Mouse (Mus musculus) cerebellum, adult 2 months (tissue): ENCODE data around the gene Tacr2.

Experiments used
- CTCF ChIP-seq: fragments of 200-500 bp; IDR thresholded peaks from 2 replicates; pipeline ENCODE4 v1.5.1; 2011; ENCODE audit warnings: low read depth, mild to moderate bottlenecking, control low read depth, low read length, moderate library complexity, borderline replicate concordance; ENCODE audit not compliant: insufficient read depth
- POLR2A ChIP-seq: fragments of 200-500 bp; IDR thresholded peaks from 2 replicates; pipeline ENCODE4 v1.6.1; 2011; ENCODE audit warnings: low read length, control low read depth, borderline replicate concordance; ENCODE audit not compliant: insufficient read depth

GRCm38 (mm10) chr10:62238688-62239087 lies 13.6 kb upstream of the Tacr2 start:
- TF ChIP-seq CTCF (no peak), POLR2A (no peak)
